Mouse (Mus musculus) left cerebral cortex, adult 11 months (tissue): Measurements from ENCODE around the gene Osr1.

Experiments used
- DNase-seq: peaks from one replicate; pipeline ENCODE4 v3.0.0; 2022; ENCODE audit warnings: low spot score

The Osr1 gene

GRCm38 (mm10) chr12:9585085-9585453, 15.2 kb downstream of the Osr1 start:
- DNase-seq, result no peak

GRCm38 (mm10) chr12:9587732-9588131, 17.8 kb downstream of the Osr1 start:
- DNase-seq, result no peak

GRCm38 (mm10) chr12:9589561-9590134, 19.7 kb downstream of the Osr1 start:
- DNase-seq, result no peak

GRCm38 (mm10) chr12:9591141-9591540, 21.2 kb downstream of the Osr1 start:
- no peak for DNase-seq

GRCm38 (mm10) chr12:9598219-9598618, 28.3 kb downstream of the Osr1 start:
- DNase-seq, result no peak
